Mouse (Mus musculus): Measurements from ENCODE around the gene Hinfp.

DNA sequence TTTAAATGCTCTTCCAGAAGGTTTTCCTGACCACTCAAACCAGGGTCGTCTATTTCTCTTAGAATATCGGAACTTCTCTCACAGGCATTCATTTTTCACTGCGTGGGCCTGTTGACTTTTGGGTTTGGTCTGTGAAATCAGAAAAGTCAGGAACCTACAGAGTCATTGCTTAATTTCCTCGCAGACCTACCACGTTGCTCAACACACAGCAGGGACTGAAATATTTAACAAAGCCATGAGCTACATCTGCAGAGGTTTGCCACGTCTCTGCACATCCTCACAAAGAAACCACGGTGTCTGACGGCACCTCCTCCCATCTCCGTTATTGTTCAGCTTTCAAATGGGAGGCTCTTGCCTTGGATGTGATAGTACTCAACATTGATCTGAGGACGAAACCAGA, 46.5 kb downstream of the Hinfp start:
- no peak for TF ChIP-seq CTCF (IDR thresholded peaks at IDR 0.05; ENCODE audit: low read depth)
- TF ChIP-seq EP300 (IDR thresholded peaks at IDR 0.05; ENCODE audit: low read depth): no peak

Data from liver, postnatal 0 days (tissue).